Mouse (Mus musculus): ENCODE data around the gene Tma7.

The Tma7 gene

DNA sequence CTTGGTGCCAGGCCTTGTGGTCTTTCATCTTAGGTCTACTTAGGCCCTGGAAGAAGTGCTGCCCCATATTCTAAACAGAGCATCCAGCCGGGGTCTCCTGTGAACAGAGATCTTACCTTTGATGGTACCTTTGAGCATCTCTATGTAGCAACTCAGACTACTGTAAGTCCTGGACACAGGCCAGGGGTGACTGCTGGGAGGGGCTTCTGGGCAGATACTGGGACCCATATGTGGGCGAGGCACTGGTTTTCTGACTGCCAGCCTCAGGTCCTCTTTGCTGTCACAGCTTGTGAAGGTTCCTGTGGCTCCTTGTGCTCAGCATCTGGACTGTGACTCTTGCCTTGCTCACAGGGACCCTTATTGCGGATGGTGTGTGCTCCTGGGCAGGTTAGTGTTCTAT is 20.2 kb upstream of the Tma7 start:
- 91% methylated on average over 3 of the region's 3 CpGs for WGBS

DNA sequence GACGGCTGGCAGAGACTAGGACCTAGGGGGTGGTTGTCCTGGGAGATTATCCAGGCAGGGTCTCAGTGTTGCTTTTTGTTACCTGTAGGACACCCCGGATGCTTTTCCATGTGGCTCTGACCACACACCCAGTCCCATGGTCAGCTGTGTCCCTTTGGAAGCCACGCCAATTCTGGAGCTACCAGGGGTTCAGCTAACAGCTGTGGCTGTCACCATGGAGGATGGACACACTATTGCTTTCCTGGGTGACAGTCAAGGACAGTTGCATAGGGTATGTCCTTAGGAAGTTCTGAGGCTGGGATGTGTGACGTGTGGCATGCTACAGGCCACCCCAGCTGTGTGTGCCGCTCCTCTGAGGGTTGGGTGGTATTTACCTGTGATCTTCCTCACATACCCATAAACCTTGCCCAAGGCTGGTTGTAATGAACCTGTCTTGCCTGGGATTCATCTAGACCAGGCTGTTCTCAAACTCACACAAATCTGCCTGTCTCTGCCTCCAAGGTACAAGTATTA is 19.6 kb upstream of the Tma7 start:
- 95% methylated on average over 5 of the region's 5 CpGs for WGBS

DNA sequence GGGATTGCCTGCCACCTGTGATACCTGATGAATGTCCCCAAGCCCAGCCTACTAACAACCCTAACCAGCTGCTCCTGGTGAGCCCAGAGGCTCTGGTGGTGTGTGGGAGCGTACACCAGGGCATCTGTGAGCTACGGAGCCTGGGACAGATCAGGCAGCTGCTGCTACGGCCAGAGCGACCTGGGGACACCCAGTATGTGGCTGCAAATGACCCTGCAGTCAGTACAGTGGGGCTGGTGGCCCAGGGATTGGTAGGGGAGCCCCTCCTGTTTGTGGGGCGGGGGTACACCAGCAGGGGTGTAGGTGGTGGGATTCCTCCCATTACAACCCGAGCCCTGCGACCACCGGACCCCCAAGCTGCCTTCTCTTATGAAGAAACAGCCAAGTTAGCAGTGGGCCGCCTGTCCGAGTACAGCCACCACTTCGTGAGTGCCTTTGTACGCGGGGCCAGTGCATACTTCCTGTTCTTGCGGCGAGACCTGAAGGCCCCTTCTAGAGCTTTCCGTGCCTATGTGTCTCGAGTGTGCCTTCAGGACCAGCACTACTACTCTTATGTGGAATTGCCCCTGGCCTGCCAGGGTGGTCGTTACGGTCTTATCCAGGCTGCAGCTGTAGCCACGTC is 18.0 kb upstream of the Tma7 start:
- 78% methylated on average over 20 of the region's 20 CpGs for WGBS

DNA sequence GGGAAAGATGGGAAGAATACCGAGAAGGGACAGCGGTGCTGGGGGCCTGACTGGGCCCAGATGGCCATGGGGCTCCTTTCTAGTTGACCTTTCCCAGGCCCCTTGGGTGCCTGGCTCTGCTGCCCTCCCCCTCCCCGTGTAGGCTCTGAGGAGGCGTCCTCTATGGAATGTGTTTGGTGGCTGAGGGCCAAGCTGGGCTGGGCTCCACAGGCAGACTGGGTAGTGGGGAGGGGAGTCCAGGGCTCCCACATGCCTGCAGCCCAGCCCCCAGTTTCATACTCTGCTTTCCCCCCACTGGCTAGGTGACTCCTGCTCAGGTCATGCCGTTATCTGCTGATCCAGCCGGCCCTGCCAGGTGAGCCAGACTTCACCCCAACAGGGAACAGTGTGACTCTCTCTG is 16.6 kb upstream of the Tma7 start:
- WGBS, result 48% methylated on average over 6 of the region's 6 CpGs

DNA sequence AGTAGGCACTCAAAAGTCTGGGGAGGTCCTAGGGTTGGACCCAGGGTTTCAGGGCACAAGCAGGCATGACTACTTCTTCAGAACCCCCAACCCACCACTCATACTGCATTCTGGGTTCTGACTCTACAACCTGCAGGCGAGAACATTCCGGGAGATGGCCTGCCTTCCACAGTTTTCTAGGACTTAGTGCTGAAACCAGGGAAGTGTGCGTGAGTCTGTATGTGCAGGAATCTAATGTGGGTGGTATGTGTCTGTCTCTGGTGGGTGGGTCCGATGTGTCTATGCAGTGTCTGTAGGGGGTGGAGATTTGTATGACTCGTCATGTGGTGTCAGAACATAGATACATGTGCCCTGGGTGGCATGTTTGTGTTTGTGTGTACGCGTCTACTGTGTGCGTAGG is 16.0 kb upstream of the Tma7 start:
- WGBS, result 57% methylated on average over 8 of the region's 8 CpGs

DNA sequence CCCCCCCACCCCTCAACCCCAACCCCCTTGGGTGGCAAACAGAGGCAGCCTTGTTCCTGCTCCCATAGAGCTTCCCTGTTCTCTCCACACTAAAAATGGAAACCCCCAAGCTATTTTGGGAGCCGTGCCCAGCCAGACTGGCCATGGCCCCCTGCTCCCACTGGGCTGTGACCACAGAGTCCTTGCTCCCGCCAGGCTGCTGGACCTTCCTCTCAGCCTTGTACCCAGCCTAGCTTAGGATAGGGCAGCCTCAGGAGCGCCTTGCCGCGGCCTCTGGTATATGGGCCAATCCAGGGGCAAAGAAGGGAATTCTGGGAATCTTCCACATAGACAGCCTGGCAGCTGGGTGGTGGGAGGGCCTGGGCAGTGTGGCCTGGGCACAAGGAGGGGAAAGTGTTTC is 15.4 kb upstream of the Tma7 start:
- 40% methylated on average over 5 of the region's 5 CpGs for WGBS

DNA sequence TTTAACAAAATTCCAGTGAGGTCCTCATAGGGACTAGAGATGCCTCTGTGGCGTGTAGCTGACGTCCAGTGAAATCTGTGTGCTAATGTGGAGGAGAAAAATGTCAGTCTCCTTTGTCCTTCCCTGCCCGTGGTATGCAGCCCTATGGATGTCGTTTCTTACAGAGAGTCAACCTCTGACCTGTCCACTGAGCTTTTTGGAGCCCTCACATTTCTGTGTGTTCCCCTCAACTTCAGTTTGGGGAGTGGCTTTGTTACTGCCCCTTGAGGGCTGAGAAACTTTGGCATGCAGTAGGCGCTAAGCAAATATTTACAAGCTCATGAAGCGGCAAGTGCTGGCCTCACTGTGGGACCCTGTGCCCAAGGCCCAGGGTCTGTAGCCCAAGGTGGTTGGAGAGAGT is 14.9 kb upstream of the Tma7 start:
- WGBS, result 48% methylated on average over 6 of the region's 6 CpGs

DNA sequence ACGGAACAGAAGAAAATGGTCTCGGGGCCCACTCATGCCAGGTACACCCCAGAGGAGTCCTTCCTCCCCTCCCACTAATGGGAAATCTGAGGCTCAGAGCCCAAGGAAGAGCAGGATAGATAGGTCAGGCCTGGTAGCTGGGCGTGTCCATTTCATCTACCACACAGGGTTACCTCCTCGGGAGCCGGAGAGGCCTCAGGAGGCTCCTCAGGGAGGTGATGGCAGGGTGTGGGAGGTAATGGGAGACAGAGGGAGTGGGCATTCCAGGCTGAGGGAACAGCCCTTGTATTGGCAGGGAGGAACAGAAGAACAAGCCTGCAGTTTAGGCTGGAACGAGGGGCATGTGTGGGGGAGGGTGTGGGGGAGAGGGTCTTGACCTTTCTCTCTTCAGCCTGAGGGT is 14.5 kb upstream of the Tma7 start:
- WGBS, result 40% methylated on average over 6 of the region's 6 CpGs

DNA sequence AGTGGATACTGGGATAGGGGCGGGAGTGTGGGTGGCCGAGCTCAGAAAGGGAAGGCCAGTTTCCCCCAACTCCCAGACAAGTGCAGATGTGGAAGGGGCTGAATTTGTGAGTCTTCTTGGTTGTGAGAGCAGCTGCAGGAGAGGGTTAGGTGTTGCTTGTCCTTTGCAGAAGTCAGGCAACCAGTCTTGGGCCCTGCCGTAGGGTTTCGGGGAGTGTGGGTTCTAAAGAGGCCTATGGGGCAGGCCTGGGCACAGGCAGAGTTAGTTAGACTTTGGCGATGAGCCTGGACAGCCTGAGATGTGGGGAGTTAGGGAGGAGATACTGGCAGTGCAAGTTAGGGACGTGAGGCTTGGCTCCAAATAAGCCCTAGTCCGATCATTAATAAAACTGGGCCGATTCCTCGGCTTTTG is 13.9 kb upstream of the Tma7 start:
- 44% methylated on average over 9 of the region's 9 CpGs for WGBS

DNA sequence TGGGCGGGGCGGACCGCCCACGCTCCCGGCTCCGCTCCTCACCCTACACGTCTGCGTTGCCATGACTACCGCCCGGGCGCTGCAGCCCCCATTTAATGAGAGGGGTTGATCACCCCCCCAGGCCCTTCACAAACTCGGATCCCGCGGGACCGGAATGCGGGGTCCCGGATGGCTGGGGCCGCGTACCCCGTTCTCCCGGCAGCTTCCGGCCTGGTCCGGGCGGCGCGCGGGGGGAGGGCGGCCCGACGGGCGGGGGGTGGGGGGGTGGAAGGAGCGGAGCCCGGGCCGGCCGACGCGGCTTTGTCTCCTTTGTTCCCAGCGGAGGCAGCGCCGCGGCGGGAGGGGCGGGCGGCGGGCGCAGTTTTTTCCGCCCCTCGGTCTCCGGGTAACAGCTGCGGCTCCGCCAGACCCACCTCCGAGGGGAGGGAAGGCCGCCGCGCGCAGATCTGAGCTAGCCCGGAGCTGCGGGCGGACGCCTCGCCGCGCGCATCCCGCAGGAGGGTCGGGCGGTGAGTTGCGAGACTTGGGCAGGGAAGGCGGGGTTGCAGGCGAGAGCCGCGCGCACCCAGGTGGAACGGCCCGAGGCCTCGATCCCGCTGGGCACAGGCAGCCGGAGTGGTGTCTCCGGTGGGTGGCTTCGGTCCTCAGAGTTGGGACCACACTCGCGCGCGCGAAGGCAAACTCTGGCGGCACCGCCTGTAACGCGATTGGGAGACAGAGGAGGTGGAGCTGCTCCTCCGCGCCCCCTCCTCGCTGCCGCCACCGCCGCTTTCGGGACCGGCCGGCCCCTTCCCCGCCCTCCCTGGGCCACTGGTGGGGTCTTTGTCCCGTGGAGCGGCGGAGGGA is 13.0 kb upstream of the Tma7 start, which contains the start of gene Plxnb1:
Gene Plxnb1 (plus strand): TSS at position 253 of the 846 bp plus-strand sequence.
- under 1% methylated on average over 89 of the region's 102 CpGs for WGBS

DNA sequence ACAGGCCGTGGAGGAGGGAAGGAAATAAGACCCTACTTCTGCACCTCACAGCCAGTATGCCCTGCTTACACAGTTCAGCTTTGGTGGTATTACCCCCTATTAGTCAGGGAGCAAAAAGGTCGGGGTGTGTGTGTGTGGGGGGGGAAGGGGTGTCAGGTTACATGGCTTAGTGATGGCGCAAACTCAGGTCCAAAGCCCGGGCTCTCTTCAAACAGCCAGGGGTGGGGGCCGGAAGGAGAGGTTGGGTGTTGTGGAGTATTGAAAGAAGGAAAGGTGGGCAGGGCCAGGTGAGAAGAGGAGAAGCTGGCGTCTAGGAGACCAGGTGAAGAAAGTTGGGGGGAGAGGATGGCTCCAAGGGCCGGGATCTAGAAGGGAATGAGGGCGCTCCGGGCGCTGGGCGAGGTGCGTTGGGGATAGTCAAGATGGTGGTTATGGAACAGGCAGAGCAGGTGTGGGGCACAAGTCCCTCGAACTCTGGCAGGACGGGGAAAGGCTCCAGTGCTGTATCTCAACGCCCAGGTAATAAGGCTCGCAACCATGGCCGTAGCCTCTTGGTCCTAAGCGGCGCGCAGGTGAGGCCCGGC is 12.3 kb upstream of the Tma7 start:
- 12% methylated on average over 21 of the region's 21 CpGs for WGBS

DNA sequence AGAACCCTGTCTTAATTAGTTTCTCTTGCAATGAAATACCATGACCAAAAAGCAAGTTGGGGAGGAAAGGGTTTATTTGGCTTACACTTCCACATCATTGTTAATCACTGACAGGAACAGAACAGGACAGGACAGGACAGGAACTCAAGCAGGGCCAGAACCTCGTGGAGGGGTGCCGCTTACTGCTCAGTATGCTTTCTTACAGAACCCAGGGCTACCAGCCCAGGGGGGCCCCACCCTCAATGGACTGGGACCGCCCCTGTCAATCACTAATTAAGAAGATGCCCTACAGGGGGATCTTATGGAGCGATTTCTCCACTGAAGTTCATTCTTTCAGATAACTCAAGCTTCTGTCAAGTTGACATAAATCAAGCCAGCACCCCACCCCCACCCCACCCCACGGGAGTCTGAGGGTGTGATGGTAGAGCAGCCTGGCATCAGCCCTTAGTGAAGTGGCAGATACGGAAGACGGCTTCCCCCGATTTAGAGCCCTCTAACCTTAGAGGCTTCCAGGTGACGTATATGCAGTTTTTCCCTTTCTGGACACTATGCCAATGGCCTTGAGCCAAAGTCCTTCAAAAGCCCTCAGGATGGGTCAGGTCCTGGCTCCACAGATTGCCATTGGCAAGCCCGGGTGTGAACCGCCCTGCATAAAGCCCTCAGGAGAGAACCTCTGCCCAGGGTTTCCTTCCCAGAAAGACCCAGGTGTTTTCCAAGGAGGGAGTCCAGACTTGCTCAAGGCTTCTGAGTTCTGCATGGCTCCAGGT is 11.6 kb upstream of the Tma7 start:
- WGBS, result 43% methylated on average over 11 of the region's 11 CpGs

DNA sequence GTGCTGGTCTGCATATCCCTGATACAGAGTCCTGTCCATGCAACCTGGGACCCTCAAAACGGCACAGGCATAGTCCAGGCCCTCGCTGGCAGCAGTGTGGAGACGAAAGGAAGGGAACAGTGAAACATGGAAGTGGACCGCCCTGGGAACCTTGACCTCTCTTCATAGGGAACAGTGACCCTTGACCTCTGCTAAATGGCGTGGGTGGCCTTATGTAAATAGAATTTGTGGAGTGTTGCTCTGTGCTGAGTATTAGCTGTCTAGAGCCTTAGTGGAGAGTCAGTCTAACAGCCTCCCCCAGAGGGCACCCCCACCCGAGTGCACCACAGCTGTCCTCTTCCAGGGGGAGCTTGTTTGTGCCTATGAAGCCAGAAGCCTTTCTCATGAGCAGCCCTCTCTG is 10.4 kb upstream of the Tma7 start:
- WGBS, result 80% methylated on average over 6 of the region's 6 CpGs

DNA sequence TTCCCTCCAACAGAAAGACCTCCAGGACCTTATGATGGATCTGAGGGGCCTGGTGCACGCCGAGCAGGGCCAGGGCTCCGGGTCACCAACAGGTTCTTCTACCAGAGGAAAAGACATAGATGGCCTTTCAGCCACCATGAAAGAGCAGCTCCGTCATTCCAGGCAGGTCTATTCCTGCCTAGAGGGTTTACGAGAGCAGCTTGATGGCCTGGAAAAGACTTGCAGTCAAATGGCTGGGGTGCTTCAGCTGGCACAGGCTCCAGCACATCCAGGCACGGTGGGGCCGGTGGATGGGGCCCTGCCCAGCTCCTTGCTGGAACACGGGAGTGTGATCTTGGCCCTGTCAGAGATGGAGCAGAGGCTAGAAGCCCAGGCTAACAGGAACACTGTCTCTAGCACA is 9.4 kb upstream of the Tma7 start:
- 93% methylated on average over 8 of the region's 8 CpGs for WGBS

DNA sequence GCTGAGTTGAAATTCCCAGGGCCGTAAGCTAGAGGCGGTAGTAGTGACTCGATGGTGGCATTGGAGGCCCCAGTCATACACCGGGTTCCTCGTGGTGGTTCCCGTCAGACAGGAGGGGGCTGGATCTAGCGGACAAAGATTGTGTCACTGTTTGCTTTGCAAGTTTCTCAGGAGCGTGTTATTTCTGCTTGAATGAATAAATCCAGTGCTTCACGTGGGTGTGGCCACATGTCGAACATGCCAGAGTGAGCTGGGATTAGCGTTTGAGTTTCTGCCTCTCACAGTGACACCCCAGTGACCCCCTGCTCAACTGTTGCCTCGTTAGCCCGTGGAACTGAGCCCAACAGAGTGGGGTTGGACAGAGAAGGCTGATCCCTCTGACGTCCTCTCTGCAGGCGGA is 8.1 kb upstream of the Tma7 start:
- WGBS, result 45% methylated on average over 15 of the region's 15 CpGs

DNA sequence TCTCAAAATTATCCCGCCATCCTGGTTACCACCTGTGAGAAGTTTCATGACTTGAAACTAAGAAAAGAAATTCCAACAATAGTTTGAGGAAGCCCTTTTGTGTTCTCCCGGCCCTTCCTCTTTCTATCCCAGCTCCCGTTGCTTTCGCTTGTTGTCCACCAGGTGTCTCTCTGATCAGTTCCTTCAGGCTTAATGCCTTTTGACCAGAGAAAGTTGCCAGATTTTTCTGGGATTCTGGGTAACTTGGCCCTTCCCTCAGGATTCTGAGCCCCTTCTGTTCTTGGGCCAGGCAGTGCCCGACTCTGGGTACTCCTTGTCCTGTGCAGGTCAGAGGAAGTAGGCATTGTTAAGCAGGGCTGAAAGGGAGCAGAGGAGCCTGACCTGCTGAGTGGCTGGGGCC is 5.6 kb upstream of the Tma7 start:
- WGBS, result 7% methylated on average over 5 of the region's 5 CpGs

DNA sequence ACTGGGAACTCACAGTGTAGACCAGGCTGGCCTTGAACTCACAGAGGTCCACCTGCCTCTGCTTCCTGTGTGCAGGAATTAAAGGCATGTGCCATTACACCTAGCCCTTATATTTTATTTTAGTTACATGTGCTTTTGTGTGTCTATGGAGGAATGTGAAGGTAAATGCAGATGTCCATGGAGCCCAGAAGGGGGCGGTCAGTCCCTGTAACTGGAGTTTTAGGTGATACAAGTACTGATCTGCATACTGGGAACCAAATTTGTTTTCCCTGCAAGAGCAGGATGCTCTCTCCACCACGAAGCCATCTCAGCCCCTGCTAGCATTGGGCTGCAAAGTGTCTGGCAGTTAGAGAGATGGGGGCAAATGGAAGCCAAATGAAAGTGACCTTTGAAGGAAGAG is 2.5 kb upstream of the Tma7 start:
- WGBS, result 5% methylated on average over 2 of the region's 2 CpGs

DNA sequence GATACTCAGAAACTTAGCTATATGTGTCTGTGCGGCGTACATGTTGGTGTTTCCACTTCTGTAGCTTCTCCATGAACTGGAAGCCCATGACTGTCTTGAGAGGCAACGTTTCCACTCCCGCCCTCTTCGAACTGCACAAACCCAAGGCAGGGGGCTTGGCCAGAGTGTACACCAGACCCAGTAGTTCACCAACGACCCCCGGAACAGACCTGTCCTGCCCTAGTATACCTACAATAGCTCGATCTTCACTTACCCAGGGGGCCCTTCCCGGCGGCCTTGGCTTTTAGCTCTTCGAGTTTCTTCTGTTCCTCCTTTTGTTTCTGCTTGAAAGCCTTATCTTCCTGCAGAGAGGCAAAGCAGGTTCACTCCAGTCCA is 651 bp downstream of the Tma7 start:
- 4% methylated on average over 11 of the region's 11 CpGs for WGBS

DNA sequence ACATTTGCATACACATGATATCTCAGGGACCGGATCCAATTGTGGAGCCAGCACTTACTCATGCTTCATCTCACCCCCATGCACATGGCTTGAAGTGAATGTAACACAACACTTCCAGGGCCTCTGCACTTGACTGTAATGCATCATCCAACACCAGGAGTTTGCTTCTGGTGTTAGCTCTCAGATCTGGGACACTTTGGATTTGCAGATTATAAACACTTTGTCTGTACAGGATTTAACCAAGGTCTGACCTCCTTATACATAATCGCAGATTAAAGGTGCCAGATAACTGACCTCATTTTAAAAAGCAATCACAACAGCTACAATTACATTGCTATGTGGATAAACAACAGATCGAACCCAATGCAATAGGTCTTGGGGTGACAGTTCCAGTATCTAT is 1.9 kb downstream of the Tma7 start:
- WGBS, result 90% methylated on average over 3 of the region's 3 CpGs

DNA sequence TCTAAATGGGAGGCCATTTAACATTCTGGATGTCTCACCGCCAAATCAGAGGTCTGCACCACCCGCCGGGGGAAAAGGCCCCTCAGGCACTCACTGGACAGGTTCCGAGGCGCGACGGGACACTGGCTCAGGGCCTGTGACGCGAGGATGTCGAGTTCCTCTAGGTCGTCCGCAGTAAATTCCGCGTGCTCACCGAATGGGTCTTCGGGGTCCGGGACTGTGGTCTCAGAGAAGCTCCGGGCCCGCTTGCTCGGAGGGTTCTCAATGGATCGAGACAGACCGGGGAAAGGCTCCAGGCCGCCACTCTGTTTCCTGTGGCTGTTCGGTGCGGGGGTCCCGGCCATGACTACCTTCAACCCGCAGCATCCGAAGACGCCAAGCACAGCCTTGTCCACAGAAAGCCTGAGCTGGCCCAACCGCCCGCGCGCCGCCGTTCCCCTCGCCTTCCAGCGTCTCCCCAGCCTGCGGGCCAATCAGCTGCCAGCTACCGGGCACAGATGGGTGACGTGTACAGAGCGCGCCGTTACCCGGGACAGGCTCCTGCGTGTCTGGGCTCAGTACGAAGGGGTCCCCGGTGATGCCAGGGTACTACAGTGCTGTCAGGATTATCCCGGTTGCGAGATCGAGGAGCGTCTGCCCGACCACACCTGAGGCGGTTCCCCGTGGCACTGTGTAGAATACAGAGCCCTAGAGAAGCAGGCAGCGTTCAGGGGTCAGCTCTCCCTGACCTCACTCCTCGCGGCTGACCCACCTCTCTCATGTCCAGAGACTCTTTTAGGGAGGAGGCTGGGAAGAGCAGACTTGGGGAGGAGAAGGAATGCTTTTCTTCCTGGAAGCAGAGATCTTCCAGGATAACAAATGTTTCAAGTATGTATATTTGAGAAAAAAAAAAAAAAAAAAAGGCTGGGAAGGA is 8.5 kb downstream of the Tma7 start, which contains the start of gene Atrip:
Gene Atrip (minus strand): TSS at position 464 of the 913 bp plus-strand sequence.
- WGBS, result under 1% methylated on average over 57 of the region's 57 CpGs

Data from cerebral cortex, adult 2 months (tissue).